Mouse (Mus musculus): Measurements from ENCODE around the gene Egr2. TPM values are rescaled to one million over a fixed set of nuclear protein-coding genes. Genes with fewer than 3 reads are reported as not detected.

The Egr2 gene
- polyA plus RNA-seq, 1 experiment: 12.5 TPM

GRCm38 (mm10) chr10:67497951-67498350 lies 37.3 kb upstream of the Egr2 start:
- WGBS: 85% methylated on average over 9 of the region's 9 CpGs
- DNase-seq (ENCODE audit: low read depth in 1 of 2, low spot score in 2 of 2): no peak

DNA sequence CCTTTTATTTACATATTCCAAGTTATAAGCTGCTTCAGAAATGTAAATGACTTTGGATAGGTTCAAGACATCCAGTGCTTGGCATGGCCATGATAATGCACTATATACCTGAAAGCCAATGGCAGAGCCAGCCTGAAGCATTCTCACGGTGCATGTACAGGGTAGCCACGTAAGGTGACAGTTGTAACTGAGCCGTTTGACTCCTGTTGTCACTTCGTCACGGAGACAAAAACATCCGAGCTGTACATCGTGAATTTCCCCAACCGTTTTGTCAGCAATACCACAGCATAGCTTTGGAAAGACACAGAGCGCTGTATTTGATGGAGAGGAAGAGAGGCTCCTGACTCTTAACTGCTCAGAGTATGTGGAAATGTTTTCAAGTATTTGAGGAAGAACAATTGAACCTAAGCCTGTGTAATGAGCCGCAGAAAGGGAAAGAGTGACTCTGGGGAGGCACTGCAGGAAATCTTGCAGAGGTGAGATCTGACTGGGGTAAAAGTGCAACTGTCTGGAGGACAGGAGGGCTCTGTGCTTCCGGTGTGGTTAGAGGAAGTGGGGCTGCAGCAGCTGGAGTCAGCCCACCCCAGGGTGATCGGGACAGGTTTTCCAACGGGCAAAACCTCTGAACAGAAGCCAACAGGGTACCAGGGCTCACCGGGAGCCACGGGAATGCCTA lies 31.8 kb upstream of the Egr2 start:
- peak overlapping the region; percentile 34; the same call in 1 of the 2 replicates for H3K4me3 ChIP-seq (ENCODE audit: extremely low read depth, insufficient read depth, insufficient read length)
- no peaks in the 10 kb centered on the region for H3K36me3 ChIP-seq (ENCODE audit: control insufficient read depth, insufficient read depth, low read length)
- no peaks in the 10 kb centered on the region for H3K27me3 ChIP-seq (ENCODE audit: control insufficient read depth, insufficient read depth, low read length)
- H3K27ac ChIP-seq (ENCODE audit: insufficient read depth, low read length): peak overlapping the region; percentile 73
- peaks cover 19% of the 10 kb centered on the region; the same call in 1 of the 2 replicates for H3K4me1 ChIP-seq (ENCODE audit: control insufficient read depth, insufficient read depth, insufficient read length)
- TF ChIP-seq CTCF (IDR thresholded peaks at IDR 0.05; ENCODE audit: extremely low read depth, insufficient read depth, insufficient read length, insufficient replicate concordance) (no peak), POLR2A (IDR thresholded peaks at IDR 0.05; ENCODE audit: low read depth, low read length) (no peak)
- WGBS: 9% methylated on average over 15 of the region's 15 CpGs
- DNase-seq (ENCODE audit: low read depth in 1 of 2, low spot score in 2 of 2): peak in 1 of 2 experiments; percentile 27

More at GRCm38 (mm10) chr10:67497951-67498350, 37.3 kb upstream of the Egr2 start:
- no peak overlapping the region for H3K27ac ChIP-seq (ENCODE audit: insufficient read depth, low read length)
- H3K4me3 ChIP-seq (ENCODE audit: extremely low read depth, insufficient read depth, insufficient read length): no peak overlapping the region
- TF ChIP-seq CTCF (IDR thresholded peaks at IDR 0.05; ENCODE audit: extremely low read depth, insufficient read depth, insufficient read length, insufficient replicate concordance) (no peak), POLR2A (IDR thresholded peaks at IDR 0.05; ENCODE audit: low read depth, low read length) (no peak)
- H3K27me3 ChIP-seq (ENCODE audit: control insufficient read depth, insufficient read depth, low read length): no peaks in the 10 kb centered on the region
- no peaks in the 10 kb centered on the region for H3K36me3 ChIP-seq (ENCODE audit: control insufficient read depth, insufficient read depth, low read length)
- peaks cover 4% of the 10 kb centered on the region; the same call in 1 of the 2 replicates for H3K4me1 ChIP-seq (ENCODE audit: control insufficient read depth, insufficient read depth, insufficient read length)

DNA sequence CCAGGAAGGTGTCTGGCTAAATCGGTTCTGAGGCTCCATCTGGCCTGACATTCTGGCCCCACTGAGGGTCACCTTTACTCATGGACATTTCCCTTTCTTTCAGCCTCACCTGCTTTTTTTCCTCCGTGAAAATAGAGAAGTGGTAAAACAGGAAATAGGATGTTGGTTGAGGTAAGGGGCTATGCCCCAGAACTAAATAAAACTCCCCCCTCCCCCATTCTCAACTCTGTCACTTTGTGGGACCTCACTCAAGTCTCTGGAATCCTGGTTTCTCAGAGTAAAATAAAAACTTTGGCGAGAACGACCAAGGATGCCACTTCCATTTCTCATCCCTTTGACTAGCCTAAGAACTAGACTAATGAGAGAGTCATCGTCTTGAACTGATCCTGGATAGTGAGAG lies 31.2 kb upstream of the Egr2 start:
- DNase-seq (ENCODE audit: low read depth in 1 of 2, low spot score in 2 of 2): no peak
- Histone ChIP-seq H3K4me1 (ENCODE audit: control insufficient read depth, insufficient read depth, insufficient read length) (peaks cover 19% of the 10 kb centered on the region; the same call in 1 of the 2 replicates), H3K27ac (ENCODE audit: insufficient read depth, low read length) (peak overlapping the region; percentile 73), H3K27me3 (ENCODE audit: control insufficient read depth, insufficient read depth, low read length) (no peaks in the 10 kb centered on the region), H3K4me3 (ENCODE audit: extremely low read depth, insufficient read depth, insufficient read length) (peak overlapping the region; percentile 34; the same call in 1 of the 2 replicates), H3K36me3 (ENCODE audit: control insufficient read depth, insufficient read depth, low read length) (no peaks in the 10 kb centered on the region)
- WGBS: 12% methylated on average over 5 of the region's 5 CpGs
- TF ChIP-seq CTCF (IDR thresholded peaks at IDR 0.05; ENCODE audit: extremely low read depth, insufficient read depth, insufficient read length, insufficient replicate concordance) (no peak), POLR2A (IDR thresholded peaks at IDR 0.05; ENCODE audit: low read depth, low read length) (no peak)

DNA sequence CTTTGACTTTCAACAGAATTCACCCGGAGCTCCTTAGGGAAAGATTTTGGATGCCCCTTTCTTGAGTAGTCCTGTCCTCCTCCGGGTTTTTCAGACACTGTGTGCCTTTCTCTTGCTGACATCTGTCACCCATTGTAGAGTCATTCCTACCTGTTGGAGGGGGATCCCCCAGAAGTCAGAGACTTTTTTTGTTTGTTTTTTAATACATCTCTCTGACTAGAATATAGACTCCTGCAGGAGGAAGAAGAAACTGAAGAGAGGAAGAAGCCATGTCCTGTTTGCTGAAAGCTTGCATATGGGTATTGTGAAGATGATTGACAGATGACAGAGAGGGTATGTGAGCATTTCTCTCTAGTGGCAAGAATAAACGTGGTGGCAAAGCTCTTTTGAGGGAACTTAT lies 30.0 kb upstream of the Egr2 start:
- H3K27me3 ChIP-seq (ENCODE audit: control insufficient read depth, insufficient read depth, low read length): no peaks in the 10 kb centered on the region
- H3K4me1 ChIP-seq (ENCODE audit: control insufficient read depth, insufficient read depth, insufficient read length): peaks cover 19% of the 10 kb centered on the region; the same call in 1 of the 2 replicates
- H3K4me3 ChIP-seq (ENCODE audit: extremely low read depth, insufficient read depth, insufficient read length): no peak overlapping the region
- DNase-seq (ENCODE audit: low read depth in 1 of 2, low spot score in 2 of 2): no peak
- 48% methylated on average over 3 of the region's 3 CpGs for WGBS
- no peaks in the 10 kb centered on the region for H3K36me3 ChIP-seq (ENCODE audit: control insufficient read depth, insufficient read depth, low read length)
- no peak for TF ChIP-seq POLR2A (IDR thresholded peaks at IDR 0.05; ENCODE audit: low read depth, low read length)
- TF ChIP-seq CTCF (IDR thresholded peaks at IDR 0.05; ENCODE audit: extremely low read depth, insufficient read depth, insufficient read length, insufficient replicate concordance): no peak
- no peak overlapping the region for H3K27ac ChIP-seq (ENCODE audit: insufficient read depth, low read length)

DNA sequence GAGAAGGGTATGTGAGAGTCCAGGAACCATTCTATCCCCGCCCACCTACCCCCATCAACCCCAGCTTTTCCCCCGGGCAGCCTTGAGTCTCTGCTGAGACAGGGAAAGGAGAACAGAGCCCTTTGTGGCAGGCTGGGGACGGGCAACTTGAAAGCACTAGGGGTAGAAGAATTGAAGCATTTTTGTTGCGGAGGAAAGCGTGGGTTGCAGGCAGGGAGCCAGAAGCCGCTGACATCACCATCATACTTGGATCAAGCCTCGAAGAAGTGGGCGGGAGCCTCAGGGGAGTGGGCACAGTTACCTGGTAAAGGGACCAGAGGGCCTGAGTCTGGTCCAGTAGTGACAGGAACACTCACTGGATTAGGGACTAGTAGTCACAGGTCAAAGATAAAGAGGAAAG lies 23.1 kb upstream of the Egr2 start:
- 70% methylated on average over 8 of the region's 8 CpGs for WGBS
- no peak for DNase-seq (ENCODE audit: low read depth in 1 of 2, low spot score in 2 of 2)

GRCm38 (mm10) chr10:67512871-67513270 lies 22.4 kb upstream of the Egr2 start:
- Histone ChIP-seq H3K27ac (ENCODE audit: insufficient read depth, low read length) (no peak overlapping the region), H3K27me3 (ENCODE audit: control insufficient read depth, insufficient read depth, low read length) (no peaks in the 10 kb centered on the region), H3K36me3 (ENCODE audit: control insufficient read depth, insufficient read depth, low read length) (no peaks in the 10 kb centered on the region), H3K4me1 (ENCODE audit: control insufficient read depth, insufficient read depth, insufficient read length) (no peaks in the 10 kb centered on the region), H3K4me3 (ENCODE audit: extremely low read depth, insufficient read depth, insufficient read length) (no peak overlapping the region)
- TF ChIP-seq POLR2A (IDR thresholded peaks at IDR 0.05; ENCODE audit: low read depth, low read length) (no peak), CTCF (IDR thresholded peaks at IDR 0.05; ENCODE audit: extremely low read depth, insufficient read depth, insufficient read length, insufficient replicate concordance) (no peak)
- WGBS: 75% methylated on average over 7 of the region's 7 CpGs
- no peak for DNase-seq (ENCODE audit: low read depth in 1 of 2, low spot score in 2 of 2)

More for the DNA sequence above, 23.1 kb upstream of the Egr2 start:
- no peaks in the 10 kb centered on the region for H3K4me1 ChIP-seq (ENCODE audit: control insufficient read depth, insufficient read depth, insufficient read length)
- no peak for TF ChIP-seq POLR2A (IDR thresholded peaks at IDR 0.05; ENCODE audit: low read depth, low read length)
- no peak for TF ChIP-seq CTCF (IDR thresholded peaks at IDR 0.05; ENCODE audit: extremely low read depth, insufficient read depth, insufficient read length, insufficient replicate concordance)
- H3K4me3 ChIP-seq (ENCODE audit: extremely low read depth, insufficient read depth, insufficient read length): no peak overlapping the region
- H3K27me3 ChIP-seq (ENCODE audit: control insufficient read depth, insufficient read depth, low read length): no peaks in the 10 kb centered on the region
- no peak overlapping the region for H3K27ac ChIP-seq (ENCODE audit: insufficient read depth, low read length)
- no peaks in the 10 kb centered on the region for H3K36me3 ChIP-seq (ENCODE audit: control insufficient read depth, insufficient read depth, low read length)

DNA sequence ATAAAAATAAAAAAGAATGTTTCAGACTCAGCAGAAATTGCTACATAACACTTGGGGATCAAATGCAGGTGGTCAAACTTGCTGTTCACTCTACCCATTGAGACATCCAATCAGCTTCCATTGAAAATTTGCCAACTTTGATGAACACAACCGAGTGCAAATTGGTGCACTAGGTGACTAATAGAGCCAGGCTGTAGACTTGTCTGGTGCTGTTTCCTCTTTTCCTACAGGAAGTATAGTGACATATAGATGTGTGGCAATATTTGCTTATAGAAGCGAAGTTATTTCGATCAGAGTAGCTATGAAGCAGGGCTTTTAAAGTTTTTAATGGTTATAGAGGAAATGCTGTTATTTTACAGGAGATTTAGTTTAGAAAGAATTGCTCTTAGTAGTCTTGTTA lies 16.5 kb upstream of the Egr2 start:
- no peaks in the 10 kb centered on the region for H3K27me3 ChIP-seq (ENCODE audit: control insufficient read depth, insufficient read depth, low read length)
- no peak overlapping the region for H3K27ac ChIP-seq (ENCODE audit: insufficient read depth, low read length)
- H3K36me3 ChIP-seq (ENCODE audit: control insufficient read depth, insufficient read depth, low read length): no peaks in the 10 kb centered on the region
- no peak for TF ChIP-seq POLR2A (IDR thresholded peaks at IDR 0.05; ENCODE audit: low read depth, low read length)
- TF ChIP-seq CTCF (IDR thresholded peaks at IDR 0.05; ENCODE audit: extremely low read depth, insufficient read depth, insufficient read length, insufficient replicate concordance): no peak
- WGBS: 66% methylated on average over 3 of the region's 3 CpGs
- no peak for DNase-seq (ENCODE audit: low read depth in 1 of 2, low spot score in 2 of 2)
- no peak overlapping the region for H3K4me3 ChIP-seq (ENCODE audit: extremely low read depth, insufficient read depth, insufficient read length)
- H3K4me1 ChIP-seq (ENCODE audit: control insufficient read depth, insufficient read depth, insufficient read length): no peaks in the 10 kb centered on the region
